Mouse (Mus musculus) brain, adult 2 months (tissue): ENCODE measurements around the gene Dpf3.

Experiments used
- DNase-seq: peaks from one replicate; pipeline ENCODE4 v3.0.0; 2011; ENCODE audit warnings: low read depth, low spot score

The Dpf3 gene

DNA sequence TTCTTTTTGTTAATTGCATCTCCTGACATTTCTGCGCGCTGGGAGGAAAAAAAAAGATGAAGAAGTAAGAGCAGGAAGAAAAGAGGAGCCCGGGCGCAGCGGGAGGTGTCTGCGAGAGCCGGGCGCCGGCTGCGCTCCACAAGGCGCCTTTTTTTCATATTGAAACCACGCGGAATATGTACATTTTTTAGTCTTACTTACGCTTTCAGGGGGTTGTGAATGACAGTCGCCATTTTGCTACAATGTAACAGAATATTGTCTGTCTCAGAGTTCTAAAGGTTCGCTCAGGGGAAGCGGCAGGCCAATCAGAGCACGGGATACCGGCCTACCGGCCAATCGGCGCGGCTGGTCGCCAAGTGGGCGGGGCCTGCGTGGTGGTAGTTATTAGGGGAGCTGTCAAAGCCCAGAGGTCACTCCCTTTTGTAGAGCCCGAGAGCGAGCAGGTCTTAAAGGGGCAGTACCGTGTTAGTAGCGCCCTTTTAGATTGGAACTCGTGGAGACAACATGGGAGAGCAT, at the start of gene Dpf3:
Gene Dpf3 (minus strand): TSS at position 241 of the 516 bp plus-strand sequence.
- DNase-seq, result peak; percentile 98

DNA sequence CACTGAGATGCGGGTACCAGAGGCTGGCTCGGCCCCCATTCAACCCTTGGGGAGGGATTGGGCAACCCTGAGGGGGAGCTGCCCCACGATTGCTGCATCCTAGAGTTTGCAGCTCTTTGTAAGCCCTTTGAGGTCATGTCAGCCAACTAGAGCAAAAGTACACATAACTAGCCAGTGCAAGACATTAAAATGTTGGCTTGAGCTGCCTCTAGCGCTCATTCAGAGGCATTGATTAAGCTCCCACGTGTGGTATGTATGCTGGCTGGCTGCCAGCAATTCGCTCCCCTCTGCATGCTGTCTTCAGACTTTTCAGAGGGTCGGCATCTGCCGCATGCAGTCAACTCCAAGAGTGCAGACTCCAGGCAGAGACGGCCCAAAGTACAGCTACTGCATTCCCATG, 48.5 kb upstream of the Dpf3 start:
- no peak for DNase-seq

- DNase-seq, result peak; percentile 40
Measured at GRCm38 (mm10) chr12:83535428-83535827, 47.9 kb upstream of the Dpf3 start.

DNA sequence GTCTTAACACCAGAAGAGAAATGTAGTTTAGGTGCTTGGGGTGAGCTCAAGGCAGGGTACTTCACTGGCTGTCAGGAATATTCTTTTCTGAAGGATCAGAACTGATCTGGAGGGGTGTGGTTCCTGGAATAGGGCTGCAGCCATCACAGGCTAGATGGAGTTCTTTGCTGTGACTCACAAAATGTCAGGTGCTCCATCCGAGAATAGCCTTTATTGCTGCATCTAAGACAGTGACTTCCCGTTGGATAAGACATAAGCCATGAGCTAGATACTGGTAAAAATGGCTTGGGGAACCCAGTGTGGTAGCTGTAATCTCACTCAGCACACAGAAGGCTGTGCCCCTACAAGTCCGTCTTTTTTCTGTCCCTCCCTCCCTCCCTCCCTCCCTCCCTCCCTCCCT, 46.7 kb upstream of the Dpf3 start:
- peak; percentile 70 for DNase-seq

- no peak for DNase-seq
Measured at GRCm38 (mm10) chr12:83532966-83533365, 45.5 kb upstream of the Dpf3 start.

DNA sequence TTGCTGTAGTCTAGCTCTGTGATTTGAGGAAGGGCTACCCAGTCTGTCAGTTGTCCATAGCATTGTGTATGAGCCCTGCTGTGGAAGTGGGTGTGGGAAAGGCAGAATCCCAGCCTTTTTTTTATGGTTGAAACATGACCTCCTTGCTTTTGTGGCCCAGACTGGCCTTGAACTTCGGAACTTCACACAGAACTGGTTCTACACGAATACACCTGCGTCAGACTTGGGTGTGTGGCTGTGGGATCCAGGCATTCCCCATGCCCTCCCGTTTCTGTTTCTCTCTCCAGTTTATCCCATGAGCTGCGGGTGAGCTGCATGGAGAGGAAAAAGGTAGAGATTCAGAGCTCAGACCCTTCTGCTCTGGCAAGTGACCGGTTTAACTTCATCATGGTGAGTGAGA, 44.5 kb upstream of the Dpf3 start:
- no peak for DNase-seq

DNA sequence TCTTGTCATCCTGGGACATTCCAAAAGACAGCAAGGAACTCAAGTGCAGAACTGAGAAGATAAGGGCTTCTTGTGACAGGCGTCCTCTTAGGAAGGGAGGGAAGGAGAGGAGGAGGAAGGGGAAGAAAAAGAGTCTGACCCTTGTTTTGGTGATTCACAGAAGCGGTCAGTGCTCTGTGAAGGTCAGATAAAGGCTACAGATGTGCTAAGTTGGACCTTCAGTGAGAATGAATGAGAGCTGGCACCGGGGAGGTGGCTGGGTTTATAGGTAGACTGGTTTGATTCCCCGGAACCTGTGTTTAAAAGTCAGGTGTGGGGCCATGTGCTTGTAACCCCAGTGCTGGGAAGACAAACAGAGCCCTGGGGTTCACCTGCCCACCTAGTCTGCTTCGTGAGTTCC, 41.1 kb upstream of the Dpf3 start:
- no peak for DNase-seq

GRCm38 (mm10) chr12:83527816-83528215, 40.3 kb upstream of the Dpf3 start:
- DNase-seq, result no peak

GRCm38 (mm10) chr12:83525822-83526544, 38.5 kb upstream of the Dpf3 start:
- DNase-seq, result peak; percentile 62

DNA sequence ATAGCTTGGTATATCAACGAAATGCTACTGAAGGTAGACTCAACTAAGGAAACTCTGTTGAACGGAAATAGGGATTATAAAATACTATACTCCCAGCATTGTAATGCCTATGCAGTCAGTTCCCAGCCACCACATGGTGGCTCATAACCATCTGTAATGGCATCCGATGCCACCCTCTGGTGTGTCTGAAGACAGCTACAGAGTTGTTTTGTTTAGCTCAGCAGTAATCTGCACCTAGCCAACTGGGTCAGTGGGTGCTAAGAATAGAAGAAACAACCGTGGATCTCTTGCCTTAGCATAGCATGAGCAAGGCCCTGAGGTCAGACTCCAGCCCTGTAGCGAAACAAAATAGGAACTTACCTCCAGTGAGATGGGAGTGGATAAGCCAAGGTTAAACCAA, 36.8 kb upstream of the Dpf3 start:
- DNase-seq, result peak; percentile 79

DNA sequence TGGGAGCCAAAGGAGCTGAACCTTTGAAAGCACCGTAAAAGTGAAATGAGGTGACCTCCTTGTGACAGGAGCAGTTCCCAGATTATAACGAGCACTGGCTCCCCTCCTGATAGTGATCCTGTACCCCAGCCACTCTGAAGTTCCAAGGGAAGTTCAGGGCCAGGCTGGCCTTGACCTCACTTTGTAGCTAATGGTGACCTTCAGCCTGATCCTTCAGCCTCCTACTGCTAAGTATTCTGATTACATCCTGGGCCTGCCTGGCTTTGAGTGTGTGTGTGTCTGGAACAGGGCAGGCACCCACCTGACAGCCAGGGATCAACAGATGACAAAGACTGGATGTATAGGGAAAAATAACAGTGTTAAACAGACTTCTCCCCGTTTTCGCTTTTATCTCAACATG, 36.4 kb upstream of the Dpf3 start:
- DNase-seq, result no peak

- no peak for DNase-seq
Measured at GRCm38 (mm10) chr12:83523056-83523455, 35.5 kb upstream of the Dpf3 start.

DNA sequence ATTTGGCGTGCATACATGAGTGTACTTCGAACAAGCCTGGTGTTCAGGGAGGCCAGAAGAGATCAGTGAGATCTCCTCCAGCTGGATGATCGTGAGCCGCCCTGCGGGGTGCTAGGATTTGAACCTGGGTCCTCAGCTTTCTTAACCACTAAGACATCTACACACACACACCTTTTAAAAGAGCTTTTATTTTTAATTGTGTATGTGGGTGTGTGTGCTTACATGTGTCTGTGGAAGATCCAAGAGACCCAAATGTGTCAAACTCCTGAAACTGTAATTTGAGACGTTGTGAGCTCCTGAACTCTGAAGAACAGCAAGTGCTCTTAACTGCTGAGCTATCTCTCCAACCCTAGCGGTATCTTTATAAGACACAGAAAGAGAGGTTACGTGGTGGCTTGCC, 33.6 kb upstream of the Dpf3 start:
- peak; percentile 42 for DNase-seq

DNA sequence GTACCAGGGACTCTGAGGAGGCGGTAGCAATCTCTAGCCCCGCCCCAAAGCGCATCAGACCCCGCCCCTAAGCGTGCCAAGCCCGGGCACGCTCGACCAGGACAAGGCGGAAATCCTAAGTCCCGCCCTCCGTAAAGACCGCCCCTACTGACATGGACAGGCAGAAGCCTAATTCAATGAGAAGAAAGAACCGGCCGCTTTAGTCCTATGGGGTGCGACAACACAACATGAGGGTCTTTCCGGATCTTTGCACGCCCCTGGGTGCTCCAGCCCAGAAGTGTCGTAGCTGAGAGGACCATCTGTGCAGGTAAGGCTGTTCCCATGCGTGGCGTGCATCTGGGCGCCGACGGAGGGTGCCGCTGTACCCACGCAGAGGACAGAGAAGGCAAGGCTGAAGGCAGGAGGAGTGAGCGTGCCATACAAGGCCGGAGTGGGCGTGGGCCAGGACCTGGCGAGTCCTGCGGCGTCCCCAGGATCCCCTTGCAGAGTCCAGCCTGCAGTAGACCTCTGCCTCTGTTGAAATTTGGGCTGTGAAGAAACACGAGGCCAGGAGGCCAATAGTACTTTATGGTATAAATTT, 32.9 kb upstream of the Dpf3 start, which contains the start of gene Dcaf4:
Gene Dcaf4 (plus strand): TSS at position 156 of the 580 bp plus-strand sequence.
- DNase-seq, result peak; percentile 97

DNA sequence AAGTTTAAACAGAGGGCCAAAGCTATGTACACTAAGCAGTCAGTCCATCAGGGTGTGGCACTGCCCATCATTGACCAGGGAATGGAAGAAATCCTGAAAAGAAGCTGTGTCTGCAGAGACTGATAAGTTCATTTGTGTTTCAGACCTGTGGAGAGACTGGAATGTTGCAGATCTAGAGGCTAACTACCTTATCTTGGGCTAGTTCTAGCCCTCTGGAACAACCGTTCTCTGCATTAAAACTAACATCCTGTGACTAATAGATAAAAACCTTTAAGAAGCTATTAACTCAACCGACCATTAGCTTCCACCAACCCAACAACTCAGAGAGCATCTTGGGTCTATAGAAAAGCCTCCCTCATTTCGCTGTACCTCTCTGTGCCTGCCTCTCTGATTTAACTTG, 30.1 kb upstream of the Dpf3 start:
- DNase-seq, result no peak

DNA sequence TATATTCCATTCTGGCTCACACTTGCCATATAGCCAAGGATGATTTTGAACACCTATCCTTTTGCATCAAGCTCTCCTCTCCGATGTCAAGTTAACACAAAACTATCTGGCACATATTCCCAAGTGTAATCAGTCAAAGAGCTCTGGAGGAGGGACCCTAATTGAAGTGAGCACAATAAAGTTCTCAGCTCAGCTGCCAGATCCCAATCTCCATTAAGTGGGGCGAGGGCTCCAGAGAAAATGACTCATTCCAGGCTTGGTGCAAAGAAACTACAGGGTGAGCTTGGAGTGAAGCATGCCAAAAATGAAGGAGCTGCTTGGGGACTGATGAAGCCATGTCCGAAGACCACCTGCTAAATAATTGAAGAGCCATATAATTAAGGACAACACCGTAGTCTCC, 26.7 kb upstream of the Dpf3 start:
- no peak for DNase-seq

- DNase-seq, result no peak
Measured at GRCm38 (mm10) chr12:83513185-83513584, 25.7 kb upstream of the Dpf3 start.

- peak; percentile 67 for DNase-seq
Measured at GRCm38 (mm10) chr12:83512783-83513182, 25.3 kb upstream of the Dpf3 start.

DNA sequence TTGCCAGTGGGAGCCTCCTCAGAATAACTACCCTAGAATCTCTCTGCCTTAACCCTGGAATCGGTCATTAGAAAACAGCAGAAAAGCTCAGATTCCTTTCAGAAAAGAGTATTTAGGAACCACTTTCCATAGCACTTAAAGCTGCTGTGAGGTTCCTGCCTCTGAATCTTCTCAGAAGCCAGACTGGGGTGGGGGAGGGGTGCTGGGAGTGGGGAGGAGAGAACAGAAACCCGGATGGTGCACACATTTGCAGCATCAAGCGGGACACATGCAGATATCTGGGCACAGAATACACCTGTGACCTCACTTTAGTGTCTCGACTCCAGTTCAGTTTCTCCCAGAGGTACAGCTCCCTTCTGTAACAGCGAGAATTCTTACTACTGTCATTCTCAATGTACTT, 23.1 kb upstream of the Dpf3 start:
- DNase-seq, result no peak

DNA sequence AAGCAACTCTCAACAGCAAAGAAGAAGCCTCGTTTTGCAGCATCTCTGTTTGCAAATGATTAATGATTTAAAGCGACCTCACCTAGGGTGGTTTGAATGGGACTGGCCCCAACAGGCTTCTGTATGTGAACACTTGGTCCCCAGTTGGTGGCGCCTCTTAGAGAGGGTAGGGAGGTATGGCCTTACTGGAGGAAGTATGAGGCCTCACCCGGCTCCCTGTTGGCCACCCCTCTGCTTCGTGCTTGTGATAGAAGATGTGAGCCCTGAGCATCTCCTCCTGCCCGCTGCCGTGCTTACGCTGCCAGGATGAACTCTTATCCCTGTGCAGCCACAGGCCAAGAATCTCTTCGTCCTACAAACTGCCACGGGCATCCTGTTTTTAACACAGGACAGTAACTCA, 19.0 kb upstream of the Dpf3 start:
- no peak for DNase-seq

- DNase-seq, result peak; percentile 91
Measured at GRCm38 (mm10) chr12:83502190-83502589, 14.7 kb upstream of the Dpf3 start.

- no peak for DNase-seq
Measured at GRCm38 (mm10) chr12:83499256-83499655, 11.7 kb upstream of the Dpf3 start.

DNA sequence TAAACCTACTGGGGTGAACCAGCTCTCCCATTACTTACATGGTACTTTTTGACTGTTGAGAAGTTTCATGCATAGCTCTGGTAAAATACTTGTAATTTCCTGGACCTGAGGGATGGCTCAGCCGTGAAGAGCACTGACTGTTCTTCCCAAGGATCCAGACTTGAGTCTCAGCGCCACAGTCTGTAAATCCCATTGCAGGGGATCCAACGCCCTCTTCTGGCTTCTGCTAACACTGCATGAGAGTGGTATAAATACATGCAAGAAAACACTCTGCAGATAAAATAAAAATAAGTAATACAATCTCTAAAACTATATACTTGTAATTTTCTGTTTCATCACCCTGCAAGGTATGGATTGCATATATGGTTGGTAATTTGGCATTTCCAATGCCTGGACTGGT, 10.4 kb upstream of the Dpf3 start:
- DNase-seq, result no peak
